Mouse (Mus musculus) megakaryocyte, embryonic 14.5 days (primary cell): ENCODE measurements around the gene Rbsn. TPM values are rescaled to one million over a fixed set of nuclear protein-coding genes. Genes with fewer than 3 reads are reported as not detected.

Experiments used
- H3K27me3 ChIP-seq: replicated peaks from 2 replicates; pipeline ENCODE3; 2012; ENCODE audit warnings: inconsistent platforms
- H3K36me3 ChIP-seq: replicated peaks from 2 replicates; pipeline ENCODE3; 2012; ENCODE audit warnings: low read length, inconsistent platforms, mixed read lengths
- H3K4me1 ChIP-seq: 2 replicates; pipeline ENCODE4 v1.6.1; 2012; ENCODE audit warnings: inconsistent platforms
- H3K4me3 ChIP-seq: replicated peaks from 2 replicates; pipeline ENCODE3; 2012; ENCODE audit warnings: moderate library complexity, mild to moderate bottlenecking, inconsistent platforms
- H3K9me3 ChIP-seq: 2 replicates; pipeline ENCODE4 v1.6.1; 2012; ENCODE audit warnings: inconsistent platforms
- FLI1 ChIP-seq: IDR thresholded peaks from 2 replicates; pipeline ENCODE4 v1.6.1; 2012; ENCODE audit warnings: low read length, inconsistent platforms, mixed read lengths
- GATA1 ChIP-seq: IDR thresholded peaks from 3 replicates; pipeline ENCODE4 v1.6.1; 2012; ENCODE audit warnings: mixed read lengths, low read length, inconsistent platforms, borderline replicate concordance
- polyA plus RNA-seq: library from polyadenylated mRNA; stranded (reverse); fragments of >175 nt; gene quantifications from 2 replicates; pipeline ENCODE4 v1.2.3, GENCODE M21; 2012; ENCODE audit warnings: low replicate concordance; ENCODE audit not compliant: insufficient read depth

Rbsn gene
- polyA plus RNA-seq, 1 experiment: 2.2 TPM

- peaks cover 55% of the 10 kb centered on the region for H3K36me3 ChIP-seq
- no peaks in the 10 kb centered on the region for H3K9me3 ChIP-seq
- TF ChIP-seq FLI1: no peak
- TF ChIP-seq GATA1: no peak
- H3K27me3 ChIP-seq: no peaks in the 10 kb centered on the region
- H3K4me1 ChIP-seq: peaks cover 53% of the 10 kb centered on the region
- peak within 1 kb of the TSS; percentile 100 for H3K4me3 ChIP-seq
Observed at GRCm38 (mm10) chr6:92183621-92184131, 31.0 kb downstream of the Rbsn start, which contains the start of gene Mrps25. TSS of gene Mrps25 (minus strand) at chr6:92184033.

DNA sequence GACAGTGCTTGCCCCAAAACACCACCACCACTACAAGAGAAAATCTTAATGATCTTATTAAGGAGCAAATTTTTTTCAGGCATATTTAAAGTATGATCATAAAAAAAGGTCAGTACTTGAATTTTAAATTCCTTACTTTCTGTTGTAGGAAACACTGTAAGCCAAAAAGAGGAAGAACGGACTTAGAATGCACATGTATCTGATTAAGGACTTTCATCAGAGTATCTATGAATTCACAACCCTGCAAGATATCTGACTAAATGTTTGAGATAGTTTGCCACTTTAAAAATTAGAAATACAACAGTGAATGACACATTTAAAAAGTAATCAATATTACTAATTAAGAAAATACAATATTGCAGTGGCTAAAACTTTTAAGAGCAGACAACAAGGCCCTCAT, 38.3 kb downstream of the Rbsn start:
- no peaks in the 10 kb centered on the region for H3K9me3 ChIP-seq
- H3K27me3 ChIP-seq: no peaks in the 10 kb centered on the region
- H3K4me3 ChIP-seq: no peak overlapping the region
- peaks cover 86% of the 10 kb centered on the region for H3K36me3 ChIP-seq
- H3K4me1 ChIP-seq: peaks cover 53% of the 10 kb centered on the region
- no peak for TF ChIP-seq GATA1
- TF ChIP-seq FLI1: no peak

DNA sequence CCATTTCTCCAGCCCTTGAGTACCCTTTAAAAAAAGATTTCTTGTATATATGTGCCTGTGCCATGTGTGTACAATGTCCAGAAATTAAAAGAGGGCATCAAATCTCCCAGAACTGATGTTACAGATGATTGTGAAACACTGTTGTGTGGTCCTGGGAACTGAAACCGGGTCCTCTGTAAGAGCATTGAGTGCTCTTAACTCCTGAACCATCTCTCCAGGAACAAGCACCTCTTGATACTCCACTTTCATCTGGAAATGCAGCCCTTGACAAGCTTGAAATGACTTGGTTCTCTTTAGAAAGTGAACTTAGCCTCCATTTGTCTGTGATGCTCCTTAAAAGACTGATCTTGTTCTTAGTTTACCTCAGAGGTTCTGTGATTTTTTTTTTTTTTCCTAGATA, 52.0 kb downstream of the Rbsn start:
- Histone ChIP-seq H3K36me3 (peaks cover 98% of the 10 kb centered on the region), H3K9me3 (no peaks in the 10 kb centered on the region), H3K4me3 (no peak overlapping the region), H3K27me3 (no peaks in the 10 kb centered on the region), H3K4me1 (no peaks in the 10 kb centered on the region)
- TF ChIP-seq FLI1 (no peak), GATA1 (no peak)

GRCm38 (mm10) chr6:92158801-92159200, 55.9 kb downstream of the Rbsn start:
- Histone ChIP-seq H3K27me3 (no peaks in the 10 kb centered on the region), H3K9me3 (no peaks in the 10 kb centered on the region), H3K4me3 (no peak overlapping the region), H3K4me1 (no peaks in the 10 kb centered on the region), H3K36me3 (peaks cover 100% of the 10 kb centered on the region)
- no peak for TF ChIP-seq GATA1
- TF ChIP-seq FLI1: no peak

DNA sequence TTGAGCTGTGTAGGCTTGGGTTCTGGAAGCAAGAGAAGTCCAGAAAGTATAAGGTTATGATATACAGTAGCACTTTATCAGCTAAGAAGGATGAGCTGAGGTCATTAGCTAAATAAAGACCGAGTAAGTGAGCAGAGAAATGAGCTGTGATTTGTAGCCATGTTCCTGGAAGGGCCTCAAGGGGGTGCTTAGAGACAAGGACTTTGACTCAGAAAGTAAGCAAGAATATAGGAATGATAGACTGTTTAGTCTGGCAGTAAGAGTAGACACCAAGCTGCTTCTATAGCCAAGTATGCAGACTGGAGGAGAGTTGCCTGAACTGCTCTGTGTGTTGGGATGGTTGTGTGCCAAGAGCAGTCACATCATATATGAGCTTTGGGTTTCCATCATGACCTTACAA, 61.0 kb downstream of the Rbsn start:
- no peaks in the 10 kb centered on the region for H3K27me3 ChIP-seq
- H3K4me1 ChIP-seq: no peaks in the 10 kb centered on the region; the same call in 1 of the 2 replicates
- no peak for TF ChIP-seq GATA1
- TF ChIP-seq FLI1: no peak
- H3K9me3 ChIP-seq: no peaks in the 10 kb centered on the region
- no peak overlapping the region for H3K4me3 ChIP-seq
- peaks cover 98% of the 10 kb centered on the region for H3K36me3 ChIP-seq

DNA sequence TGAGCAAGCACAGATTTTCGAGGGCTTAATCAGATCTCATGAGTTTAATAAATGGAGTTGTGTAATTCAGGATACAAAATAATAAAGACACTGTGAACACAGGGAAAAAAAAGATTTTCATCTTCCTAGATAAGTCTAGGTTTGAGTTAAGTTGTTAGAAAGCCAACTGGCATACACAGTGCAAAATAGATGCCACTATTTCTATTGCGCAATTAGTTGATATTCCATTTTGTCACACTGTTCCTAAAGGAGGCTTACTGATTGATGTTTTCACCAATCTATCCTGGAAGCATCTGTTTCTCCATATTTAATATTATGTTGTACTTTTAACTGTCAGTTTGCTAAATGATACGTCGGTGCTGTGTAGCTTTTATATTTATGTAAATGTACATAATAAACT, 68.8 kb downstream of the Rbsn start:
- peaks cover 66% of the 10 kb centered on the region for H3K36me3 ChIP-seq
- no peak overlapping the region for H3K4me3 ChIP-seq
- no peaks in the 10 kb centered on the region for H3K9me3 ChIP-seq
- peaks cover 16% of the 10 kb centered on the region for H3K4me1 ChIP-seq
- H3K27me3 ChIP-seq: no peaks in the 10 kb centered on the region
- no peak for TF ChIP-seq GATA1
- no peak for TF ChIP-seq FLI1

Other genes with a start within 250 kb of the Rbsn start
- 0.08 and 0.28 TPM in 2 replicates for gene Fgd5, start 236.0 kb downstream of the Rbsn start, polyA plus RNA-seq
- gene Nr2c2, start 123.5 kb downstream of the Rbsn start, polyA plus RNA-seq: 0.64 and 1.1 TPM in 2 replicates
- gene Mrps25, start 30.9 kb downstream of the Rbsn start, polyA plus RNA-seq: 17.4 TPM in 1 of 2 replicates, not detected in the other
- not detected in 2 replicates for gene Trh, start 29.7 kb upstream of the Rbsn start, polyA plus RNA-seq